Mouse (Mus musculus) telencephalon, adult 2 months (tissue): ENCODE data around the gene Pomt1.
A peak's percentile ranks its signal among the peaks of the same experiment; 100 is the strongest.

Source experiments
- DNase-seq: peaks from one replicate; pipeline ENCODE4 v3.0.0-alpha.2; 2011; ENCODE audit warnings: low read depth, low spot score

Gene Pomt1

GRCm38 (mm10) chr2:32221577-32221976 is 14.8 kb upstream of the Pomt1 start:
- DNase-seq = peak; percentile 29

- DNase-seq = no peak
These were observed 14.3 kb upstream of the Pomt1 start for GRCm38 (mm10) chr2:32222057-32222456.

GRCm38 (mm10) chr2:32235433-32235832 is 957 bp upstream of the Pomt1 start:
- no peak for DNase-seq

- peak; percentile 50 for DNase-seq
These were observed 534 bp downstream of the Pomt1 start for GRCm38 (mm10) chr2:32236760-32237487.

GRCm38 (mm10) chr2:32237571-32237970 is 1.2 kb downstream of the Pomt1 start:
- no peak for DNase-seq

- DNase-seq = no peak
These were observed 2.5 kb downstream of the Pomt1 start for GRCm38 (mm10) chr2:32238708-32239435.

GRCm38 (mm10) chr2:32240591-32240990 is 4.2 kb downstream of the Pomt1 start:
- DNase-seq = no peak

GRCm38 (mm10) chr2:32242986-32243385 is 6.6 kb downstream of the Pomt1 start:
- DNase-seq = no peak

- DNase-seq = no peak
These were observed 10.4 kb downstream of the Pomt1 start for GRCm38 (mm10) chr2:32246741-32247140.

- DNase-seq = no peak
These were observed 12.3 kb downstream of the Pomt1 start for GRCm38 (mm10) chr2:32248377-32249361.

GRCm38 (mm10) chr2:32251791-32252527 is 15.6 kb downstream of the Pomt1 start:
- DNase-seq = no peak

GRCm38 (mm10) chr2:32252658-32253057 is 16.3 kb downstream of the Pomt1 start:
- DNase-seq = no peak

GRCm38 (mm10) chr2:32253352-32253751 is 17.0 kb downstream of the Pomt1 start:
- no peak for DNase-seq

- DNase-seq = no peak
These were observed 18.2 kb downstream of the Pomt1 start for GRCm38 (mm10) chr2:32254563-32254962.

- no peak for DNase-seq
These were observed 19.9 kb downstream of the Pomt1 start for GRCm38 (mm10) chr2:32256273-32256672.

- DNase-seq = no peak
These were observed 22.6 kb downstream of the Pomt1 start for GRCm38 (mm10) chr2:32258887-32259533.

- DNase-seq = peak; percentile 85
These were observed 23.4 kb downstream of the Pomt1 start, which contains the start of gene Uck1 for GRCm38 (mm10) chr2:32259657-32260417. Gene Uck1 (minus strand): TSS chr2:32260159.

GRCm38 (mm10) chr2:32260635-32261034 is 24.2 kb downstream of the Pomt1 start:
- no peak for DNase-seq

GRCm38 (mm10) chr2:32275823-32276222 is 39.4 kb downstream of the Pomt1 start:
- DNase-seq = no peak

- DNase-seq = no peak
These were observed 45.9 kb downstream of the Pomt1 start for GRCm38 (mm10) chr2:32282289-32282688.
